ENCODE assay signal across 20 mouse cellular contexts in genomic region chr4:59181320-59182271, GRCm38 (mm10). TPM values are rescaled to one million over a fixed set of nuclear protein-coding genes. Genes with fewer than 3 reads are reported as not detected.
DNase-seq lines count a peak whose midpoint lies in the region; ATAC-seq lines count a peak whose summit lies in the region.
"Had no signal": no experiment of that assay in that cellular context is flagged by ENCODE, and none has a peak within 500 bp of the region (broad histone marks: within the 10 kb centered on the region; RNA-seq: fewer than 3 reads in every experiment).

No protein-coding gene starts in this region.

- DNase-seq in cerebellum, postnatal 10 days = peak; percentile 50 to 65
- no peak for DNase-seq in cerebellum, postnatal 36 days
- DNase-seq in left cerebral cortex, postnatal 4 days = peak; percentile 10
- no peak for DNase-seq in left cerebral cortex, postnatal 25 days (ENCODE audit: low spot score in 2 of 2)
- DNase-seq in thymus, postnatal 36 days = no peak
- DNase-seq in adrenal gland, postnatal 4 days (ENCODE audit: low spot score in 2 of 2) = no peak
- DNase-seq: adrenal gland, adult 2 months; cerebellum, adult 8-10 months; gastrocnemius, adult 2 months; heart, postnatal 4 days; kidney, adult 8-10 months; kidney, postnatal 25 days; lung, postnatal 36 days; right cerebral cortex, postnatal 4 days had no signal

- peak; percentile 53 for ATAC-seq in common myeloid progenitor, adult 5-6 weeks (replicated peaks; ENCODE audit: low read depth, poor library complexity, severe bottlenecking)
- ATAC-seq in megakaryocyte progenitor cell, adult 5-6 weeks (replicated peaks; ENCODE audit: poor library complexity) = peak; percentile 56
- ATAC-seq: midbrain, embryonic 13.5 days had no signal

- intact Hi-C loops in left cerebral cortex, postnatal 4 days (cut with DNase I) = no loop called here
- intact Hi-C loops in left cerebral cortex, postnatal 25 days (cut with DNase I) = no loop called here

RNA-seq across cellular contexts. Expression of gene Ugcg, which starts 7.5 kb away (rescaled TPM):
- total RNA-seq in left cerebral cortex, postnatal 4 days (2021) = 100 to 1,000 TPM; 101 to 104 TPM
- total RNA-seq in left cerebral cortex, postnatal 25 days (2021) = 10 to 100 TPM; 90.6 to 90.9 TPM
- total RNA-seq in common myeloid progenitor, adult 5-6 weeks (2017) = 107 and 108 TPM in 2 replicates
- 65.5 and 90.4 TPM in 2 replicates for total RNA-seq in megakaryocyte progenitor cell, adult 5-6 weeks (2015)
- 37.4 and 62.2 TPM in 2 replicates for total RNA-seq in megakaryocyte progenitor cell, adult 5-6 weeks (2017)
- 10 to 100 TPM; 56.0 to 67.6 TPM for total RNA-seq in adrenal gland, postnatal 4 days (2021)

RNA-seq across cellular contexts. Expression of gene AI481877, which starts 42.8 kb away (rescaled TPM):
- total RNA-seq in left cerebral cortex, postnatal 4 days (2021) = not detected
- total RNA-seq in left cerebral cortex, postnatal 25 days (2021) = not detected
- total RNA-seq in common myeloid progenitor, adult 5-6 weeks (2017) = not detected in 2 replicates
- total RNA-seq in megakaryocyte progenitor cell, adult 5-6 weeks (2015) = not detected in 2 replicates
- not detected in 2 replicates for total RNA-seq in megakaryocyte progenitor cell, adult 5-6 weeks (2017)
- under 1 TPM in 1 of 2 experiments, not detected in 1; 0.17 TPM for total RNA-seq in adrenal gland, postnatal 4 days (2021)
- total RNA-seq: adrenal gland, adult 2 months; CH12.LX; gastrocnemius, adult 2 months; heart, postnatal 4 days; liver, adult 2 months; neutrophil, adult 5-6 weeks had no signal

Comparison
In these comparisons a context has a peak if more than half of its experiments do, and no peak if none do; other contexts are left out.
1. DNase-seq: peak in cerebellum, postnatal 10 days (2 of 2) and left cerebral cortex, postnatal 4 days (single experiment); none in cerebellum, postnatal 36 days (0 of 2), left cerebral cortex, postnatal 25 days (0 of 2), thymus, postnatal 36 days (0 of 2) and adrenal gland, postnatal 4 days (0 of 2).